In the genomic region with DNA sequence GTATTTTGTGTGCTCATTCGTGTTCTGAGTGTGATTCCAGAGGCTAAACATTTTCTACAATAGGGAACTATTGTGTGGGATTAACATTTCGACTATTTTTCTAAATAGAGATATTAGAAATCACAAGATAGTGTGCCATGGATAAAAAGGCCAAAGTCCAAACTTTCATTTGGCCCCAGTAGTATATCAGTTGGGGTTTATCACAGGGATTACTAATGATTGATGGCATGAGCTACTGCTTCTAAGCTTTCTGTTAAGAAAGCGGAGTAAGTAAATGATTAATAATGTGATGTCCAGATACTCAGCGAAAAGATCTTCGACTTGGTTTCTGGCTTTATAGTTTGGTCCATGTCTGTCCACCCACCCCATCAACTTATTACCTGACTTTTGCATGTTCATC, we compare ENCODE assay signal across 23 mouse cellular contexts.
"Had no signal": no experiment of that assay in that cellular context is flagged by ENCODE, and none has a peak within 500 bp of the region (broad histone marks: within the 10 kb centered on the region; RNA-seq: fewer than 3 reads in every experiment).

No protein-coding gene starts in this region.

- H3K9ac ChIP-seq: forebrain, postnatal 0 days; heart, embryonic 12.5 days; hindbrain, embryonic 12.5 days; hindbrain, embryonic 14.5 days; limb, embryonic 12.5 days; liver, embryonic 13.5 days; liver, embryonic 15.5 days; liver, postnatal 0 days had no signal

- DNase-seq: forebrain, postnatal 0 days; gastrocnemius, postnatal 14 days; heart, adult 18-20 months; heart, postnatal 10 days; heart, postnatal 4 days; kidney, postnatal 10 days; kidney, postnatal 25 days; kidney, postnatal 4 days; liver; liver, embryonic 13.5 days; liver, postnatal 0 days had no signal

- ATAC-seq: forebrain, postnatal 0 days; hindbrain, embryonic 16.5 days; inflammation-experienced regulatory T-cells, adult 6 months; liver, postnatal 0 days had no signal

- H3K4me3 ChIP-seq: heart, embryonic 10.5 days; heart, embryonic 12.5 days; hindbrain, embryonic 10.5 days; hindbrain, embryonic 12.5 days; layer of hippocampus, adult 2 months; left cerebral cortex, adult 2 months; limb, embryonic 10.5 days; limb, embryonic 12.5 days; liver, embryonic 13.5 days; liver, embryonic 15.5 days had no signal

- H3K27me3 ChIP-seq: heart, embryonic 12.5 days; hindbrain, embryonic 12.5 days; limb, embryonic 12.5 days; liver, embryonic 13.5 days; liver, embryonic 15.5 days had no signal

- H3K9me3 ChIP-seq: heart, embryonic 10.5 days; heart, embryonic 12.5 days; hindbrain, embryonic 10.5 days; hindbrain, embryonic 12.5 days; limb, embryonic 10.5 days; limb, embryonic 12.5 days; liver, embryonic 15.5 days had no signal

- H3K4me1 ChIP-seq: heart, embryonic 10.5 days; heart, embryonic 12.5 days; hindbrain, embryonic 10.5 days; hindbrain, embryonic 12.5 days; limb, embryonic 10.5 days; limb, embryonic 12.5 days; liver, embryonic 13.5 days; liver, embryonic 15.5 days had no signal

- H3K4me2 ChIP-seq: heart, embryonic 12.5 days; hindbrain, embryonic 12.5 days; hindbrain, embryonic 14.5 days; limb, embryonic 12.5 days; liver, embryonic 13.5 days; liver, embryonic 15.5 days had no signal

- H3K27ac ChIP-seq: heart, embryonic 10.5 days; hindbrain, embryonic 10.5 days; hindbrain, embryonic 12.5 days; hindbrain, embryonic 14.5 days; layer of hippocampus, adult 2 months; left cerebral cortex, adult 2 months; limb, embryonic 10.5 days; limb, embryonic 12.5 days; liver, embryonic 13.5 days; liver, embryonic 15.5 days had no signal

- H3K36me3 ChIP-seq: heart, embryonic 10.5 days; heart, embryonic 12.5 days; hindbrain, embryonic 10.5 days; hindbrain, embryonic 12.5 days; limb, embryonic 10.5 days; limb, embryonic 12.5 days; liver, embryonic 13.5 days; liver, embryonic 15.5 days had no signal
